Mouse (Mus musculus) brain, embryonic 14.5 days (tissue): Measurements from ENCODE around the gene Olfr520.

Source experiments
- CTCF ChIP-seq: fragments of 200-500 bp; IDR thresholded peaks from 2 replicates; pipeline ENCODE4 v1.5.1; 2012; ENCODE audit warnings: inconsistent platforms, mild to moderate bottlenecking, moderate library complexity, borderline replicate concordance; ENCODE audit not compliant: insufficient read depth, insufficient read length; ENCODE audit errors: extremely low read depth
- POLR2A ChIP-seq: fragments of 200-500 bp; IDR thresholded peaks from 2 replicates; pipeline ENCODE4 v1.6.1; 2012; ENCODE audit warnings: mild to moderate bottlenecking, inconsistent platforms, borderline replicate concordance; ENCODE audit not compliant: poor library complexity, insufficient read depth, insufficient read length, severe bottlenecking; ENCODE audit errors: extremely low read depth

DNA sequence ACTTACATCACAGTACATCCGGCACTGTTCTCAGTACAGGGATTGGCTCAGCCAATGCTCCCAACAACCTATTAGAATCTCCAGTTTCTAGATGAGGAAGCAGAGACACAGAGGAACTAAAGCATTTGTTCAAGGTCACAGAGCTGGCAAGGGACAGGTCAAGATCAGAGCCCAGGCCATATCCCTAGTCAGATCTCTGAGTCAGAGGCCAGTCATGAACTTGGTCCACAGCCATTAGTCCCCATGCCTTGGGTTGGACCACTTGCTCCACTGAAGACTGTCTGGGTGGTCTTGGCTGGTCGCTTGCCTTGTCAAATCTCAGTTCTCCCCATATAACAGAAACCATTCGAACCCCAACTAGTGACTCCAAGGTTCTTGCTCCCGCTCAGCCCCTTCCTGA is 17.6 kb upstream of the Olfr520 start:
- no peak for TF ChIP-seq CTCF
- no peak for TF ChIP-seq POLR2A
